Mouse (Mus musculus): ENCODE measurements around the gene Dtd1. TPM values are rescaled to one million over a fixed set of nuclear protein-coding genes. Genes with fewer than 3 reads are reported as not detected.

Gene Dtd1
- polyA plus RNA-seq, 1 experiment from 2014 or later = 40.1 TPM

GRCm38 (mm10) chr2:144716248-144716647 is 116.6 kb downstream of the Dtd1 start:
- peaks cover 9% of the 10 kb centered on the region for H3K4me1 ChIP-seq (ENCODE audit: control insufficient read depth, insufficient read depth, low read length)

GRCm38 (mm10) chr2:144718273-144718672 is 118.6 kb downstream of the Dtd1 start:
- Histone ChIP-seq H3K36me3 (ENCODE audit: control insufficient read depth, insufficient read depth, low read length) (no peaks in the 10 kb centered on the region), H3K9me3 (replicated peaks; ENCODE audit: control insufficient read depth, low read length) (no peaks in the 10 kb centered on the region), H3K4me2 (ENCODE audit: low read depth, low read length) (no peak overlapping the region), H3K27me3 (ENCODE audit: control insufficient read depth, insufficient read depth, low read length) (no peaks in the 10 kb centered on the region), H3K9ac (ENCODE audit: low read length) (no peak overlapping the region), H3K4me3 (replicated peaks; ENCODE audit: low read length) (no peak overlapping the region), H3K27ac (ENCODE audit: low read length) (no peak overlapping the region), H3K4me1 (ENCODE audit: control insufficient read depth, insufficient read depth, low read length) (peaks cover 9% of the 10 kb centered on the region)
- 65% methylated on average over 5 of the region's 5 CpGs for WGBS
- ATAC-seq (ENCODE audit: insufficient read depth, low FRiP score) = no peak

More at GRCm38 (mm10) chr2:144716248-144716647, 116.6 kb downstream of the Dtd1 start:
- H3K27me3 ChIP-seq (ENCODE audit: control insufficient read depth, insufficient read depth, low read length) = no peaks in the 10 kb centered on the region
- H3K9ac ChIP-seq (ENCODE audit: low read length) = no peak overlapping the region
- no peak overlapping the region for H3K4me2 ChIP-seq (ENCODE audit: low read depth, low read length)
- ATAC-seq (ENCODE audit: insufficient read depth, low FRiP score) = no peak
- H3K36me3 ChIP-seq (ENCODE audit: control insufficient read depth, insufficient read depth, low read length) = no peaks in the 10 kb centered on the region
- H3K9me3 ChIP-seq (replicated peaks; ENCODE audit: control insufficient read depth, low read length) = no peaks in the 10 kb centered on the region
- no peak overlapping the region for H3K4me3 ChIP-seq (replicated peaks; ENCODE audit: low read length)
- WGBS = 61% methylated on average over 5 of the region's 5 CpGs
- no peak overlapping the region for H3K27ac ChIP-seq (ENCODE audit: low read length)

GRCm38 (mm10) chr2:144719294-144719693 is 119.6 kb downstream of the Dtd1 start:
- Histone ChIP-seq H3K9me3 (replicated peaks; ENCODE audit: control insufficient read depth, low read length) (no peaks in the 10 kb centered on the region), H3K27ac (ENCODE audit: low read length) (peak overlapping the region; percentile 21; the same call in 1 of the 2 replicates)
- WGBS = 65% methylated on average over 5 of the region's 5 CpGs

GRCm38 (mm10) chr2:144719718-144720117 is 120.0 kb downstream of the Dtd1 start:
- Histone ChIP-seq H3K36me3 (ENCODE audit: control insufficient read depth, insufficient read depth, low read length) (no peaks in the 10 kb centered on the region), H3K27me3 (ENCODE audit: control insufficient read depth, insufficient read depth, low read length) (no peaks in the 10 kb centered on the region), H3K27ac (ENCODE audit: low read length) (peak overlapping the region; percentile 21; the same call in 1 of the 2 replicates), H3K4me3 (replicated peaks; ENCODE audit: low read length) (no peak overlapping the region), H3K4me2 (ENCODE audit: low read depth, low read length) (no peak overlapping the region), H3K4me1 (ENCODE audit: control insufficient read depth, insufficient read depth, low read length) (peaks cover 9% of the 10 kb centered on the region), H3K9ac (ENCODE audit: low read length) (no peak overlapping the region), H3K9me3 (replicated peaks; ENCODE audit: control insufficient read depth, low read length) (no peaks in the 10 kb centered on the region)
- 63% methylated on average over 4 of the region's 4 CpGs for WGBS
- ATAC-seq (ENCODE audit: insufficient read depth, low FRiP score) = no peak

More at GRCm38 (mm10) chr2:144719294-144719693, 119.6 kb downstream of the Dtd1 start:
- ATAC-seq (ENCODE audit: insufficient read depth, low FRiP score) = no peak
- Histone ChIP-seq H3K4me3 (replicated peaks; ENCODE audit: low read length) (no peak overlapping the region), H3K27me3 (ENCODE audit: control insufficient read depth, insufficient read depth, low read length) (no peaks in the 10 kb centered on the region), H3K36me3 (ENCODE audit: control insufficient read depth, insufficient read depth, low read length) (no peaks in the 10 kb centered on the region), H3K9ac (ENCODE audit: low read length) (no peak overlapping the region), H3K4me1 (ENCODE audit: control insufficient read depth, insufficient read depth, low read length) (peaks cover 9% of the 10 kb centered on the region), H3K4me2 (ENCODE audit: low read depth, low read length) (no peak overlapping the region)

- Histone ChIP-seq H3K36me3 (ENCODE audit: control insufficient read depth, insufficient read depth, low read length) (no peaks in the 10 kb centered on the region), H3K4me3 (replicated peaks; ENCODE audit: low read length) (no peak overlapping the region), H3K27ac (ENCODE audit: low read length) (peak overlapping the region; percentile 54; the same call in 1 of the 2 replicates), H3K27me3 (ENCODE audit: control insufficient read depth, insufficient read depth, low read length) (no peaks in the 10 kb centered on the region), H3K9me3 (replicated peaks; ENCODE audit: control insufficient read depth, low read length) (no peaks in the 10 kb centered on the region), H3K9ac (ENCODE audit: low read length) (no peak overlapping the region), H3K4me1 (ENCODE audit: control insufficient read depth, insufficient read depth, low read length) (peaks cover 9% of the 10 kb centered on the region), H3K4me2 (ENCODE audit: low read depth, low read length) (no peak overlapping the region)
- WGBS = 20% methylated on average over 5 of the region's 5 CpGs
- ATAC-seq (ENCODE audit: insufficient read depth, low FRiP score) = 0 out of 2 replicates have a peak, but pooled peaks have one; percentile 15
These were observed 120.8 kb downstream of the Dtd1 start for GRCm38 (mm10) chr2:144720407-144720959.

GRCm38 (mm10) chr2:144724679-144725078 is 125.0 kb downstream of the Dtd1 start:
- WGBS = 85% methylated on average over 1 of the region's 1 CpGs
- no peak overlapping the region for H3K4me2 ChIP-seq (ENCODE audit: low read depth, low read length)

GRCm38 (mm10) chr2:144727136-144727535 is 127.4 kb downstream of the Dtd1 start:
- Histone ChIP-seq H3K27ac (ENCODE audit: low read length) (no peak overlapping the region), H3K36me3 (ENCODE audit: control insufficient read depth, insufficient read depth, low read length) (no peaks in the 10 kb centered on the region), H3K9me3 (replicated peaks; ENCODE audit: control insufficient read depth, low read length) (no peaks in the 10 kb centered on the region), H3K4me1 (ENCODE audit: control insufficient read depth, insufficient read depth, low read length) (no peaks in the 10 kb centered on the region), H3K4me2 (ENCODE audit: low read depth, low read length) (no peak overlapping the region), H3K4me3 (replicated peaks; ENCODE audit: low read length) (no peak overlapping the region), H3K9ac (ENCODE audit: low read length) (no peak overlapping the region), H3K27me3 (ENCODE audit: control insufficient read depth, insufficient read depth, low read length) (no peaks in the 10 kb centered on the region)
- ATAC-seq (ENCODE audit: insufficient read depth, low FRiP score) = no peak
- 82% methylated on average over 3 of the region's 3 CpGs for WGBS

More at GRCm38 (mm10) chr2:144724679-144725078, 125.0 kb downstream of the Dtd1 start:
- Histone ChIP-seq H3K27ac (ENCODE audit: low read length) (no peak overlapping the region), H3K9me3 (replicated peaks; ENCODE audit: control insufficient read depth, low read length) (no peaks in the 10 kb centered on the region), H3K36me3 (ENCODE audit: control insufficient read depth, insufficient read depth, low read length) (no peaks in the 10 kb centered on the region), H3K27me3 (ENCODE audit: control insufficient read depth, insufficient read depth, low read length) (no peaks in the 10 kb centered on the region), H3K4me3 (replicated peaks; ENCODE audit: low read length) (no peak overlapping the region), H3K4me1 (ENCODE audit: control insufficient read depth, insufficient read depth, low read length) (peaks cover 5% of the 10 kb centered on the region; the same call in 1 of the 2 replicates), H3K9ac (ENCODE audit: low read length) (no peak overlapping the region)
- 0 out of 2 replicates have a peak, but pooled peaks have one; percentile 25 for ATAC-seq (ENCODE audit: insufficient read depth, low FRiP score)

- no peak overlapping the region for H3K27ac ChIP-seq (ENCODE audit: low read length)
- no peak overlapping the region for H3K4me3 ChIP-seq (replicated peaks; ENCODE audit: low read length)
- 89% methylated on average over 2 of the region's 2 CpGs for WGBS
- H3K27me3 ChIP-seq (ENCODE audit: control insufficient read depth, insufficient read depth, low read length) = no peaks in the 10 kb centered on the region
- H3K4me1 ChIP-seq (ENCODE audit: control insufficient read depth, insufficient read depth, low read length) = no peaks in the 10 kb centered on the region
- H3K9me3 ChIP-seq (replicated peaks; ENCODE audit: control insufficient read depth, low read length) = no peaks in the 10 kb centered on the region
- H3K4me2 ChIP-seq (ENCODE audit: low read depth, low read length) = no peak overlapping the region
- ATAC-seq (ENCODE audit: insufficient read depth, low FRiP score) = no peak
- H3K9ac ChIP-seq (ENCODE audit: low read length) = no peak overlapping the region
- H3K36me3 ChIP-seq (ENCODE audit: control insufficient read depth, insufficient read depth, low read length) = no peaks in the 10 kb centered on the region
These were observed 130.1 kb downstream of the Dtd1 start for GRCm38 (mm10) chr2:144729776-144730175.

- H3K27me3 ChIP-seq (ENCODE audit: control insufficient read depth, insufficient read depth, low read length) = no peaks in the 10 kb centered on the region
- H3K4me3 ChIP-seq (replicated peaks; ENCODE audit: low read length) = no peak overlapping the region
- no peak overlapping the region for H3K9ac ChIP-seq (ENCODE audit: low read length)
- H3K4me1 ChIP-seq (ENCODE audit: control insufficient read depth, insufficient read depth, low read length) = no peaks in the 10 kb centered on the region
- no peaks in the 10 kb centered on the region for H3K9me3 ChIP-seq (replicated peaks; ENCODE audit: control insufficient read depth, low read length)
- H3K36me3 ChIP-seq (ENCODE audit: control insufficient read depth, insufficient read depth, low read length) = no peaks in the 10 kb centered on the region
- H3K4me2 ChIP-seq (ENCODE audit: low read depth, low read length) = no peak overlapping the region
- H3K27ac ChIP-seq (ENCODE audit: low read length) = no peak overlapping the region
- WGBS = 69% methylated on average over 5 of the region's 5 CpGs
- ATAC-seq (ENCODE audit: insufficient read depth, low FRiP score) = no peak
These were observed 138.5 kb downstream of the Dtd1 start for GRCm38 (mm10) chr2:144738161-144738560.
